Mouse (Mus musculus) lung, embryonic 14.5 days (tissue): ENCODE results near the gene Lbp. TPM values are rescaled to one million over a fixed set of nuclear protein-coding genes. Genes with fewer than 3 reads are reported as not detected.

ENCODE experiments used
- ATAC-seq: fragments of 200-750 bp; cut with Nextera tagmentation; 2 replicates; pipeline ENCODE4 v1.8.0; 2017; ENCODE audit warnings: mild to moderate bottlenecking, moderate TSS enrichment, moderate library complexity; ENCODE audit not compliant: insufficient read depth
- DNase-seq: peaks from one replicate; pipeline ENCODE4 v3.0.0-alpha.2; 2015
- H3K27ac ChIP-seq: fragments of 300-500 bp; sonication (generic); 2 replicates; pipeline ENCODE4 v1.5.1; 2014; ENCODE audit warnings: low read depth, mild to moderate bottlenecking, moderate library complexity
- H3K27me3 ChIP-seq: fragments of 300-500 bp; sonication (generic); 2 replicates; pipeline ENCODE4 v1.6.1; 2014; ENCODE audit warnings: low read length, control low read depth; ENCODE audit not compliant: insufficient read depth
- H3K36me3 ChIP-seq: fragments of 300-500 bp; sonication (generic); 2 replicates; pipeline ENCODE4 v1.6.1; 2014; ENCODE audit warnings: control low read depth; ENCODE audit not compliant: insufficient read depth
- H3K4me1 ChIP-seq: fragments of 300-500 bp; sonication (generic); 2 replicates; pipeline ENCODE4 v1.6.1; 2014; ENCODE audit warnings: antibody characterized with exemption, control low read depth; ENCODE audit not compliant: insufficient read depth
- H3K4me2 ChIP-seq: fragments of 300-500 bp; sonication (generic); 2 replicates; pipeline ENCODE4 v1.6.1; 2014; ENCODE audit warnings: mild to moderate bottlenecking
- H3K4me3 ChIP-seq: fragments of 300-500 bp; sonication (generic); 2 replicates; pipeline ENCODE4 v1.5.1; 2014; ENCODE audit warnings: low read depth, low read length
- H3K9ac ChIP-seq: fragments of 300-500 bp; sonication (generic); 2 replicates; pipeline ENCODE4 v1.6.1; 2014
- H3K9me3 ChIP-seq: fragments of 300-500 bp; sonication (generic); 2 replicates; pipeline ENCODE4 v1.6.1; 2016; ENCODE audit warnings: low read depth, low read length, control low read depth
- CTCF ChIP-seq: IDR thresholded peaks from 2 replicates; pipeline ENCODE4 v1.5.1; 2016; ENCODE audit warnings: antibody characterized with exemption, low read depth
- WGBS: fragments of 180-500 bp; shearing (Covaris S2); extraction: QIAGEN DNeasy Blood & Tissue Kit; methylation state at CpG from one replicate; pipeline ENCODE4 v1.1.7; 2014; 5-methylcytosine and 5-hydroxymethylcytosine counted together
- polyA plus RNA-seq: library from polyadenylated mRNA; unstranded; fragments of >200 nt; fragmentation: Nextera tagmentation; extraction: Ambion mirVana; gene quantifications from 2 replicates; pipeline ENCODE4 v1.2.1, GENCODE M21; 2014

Gene Lbp
- polyA plus RNA-seq, 1 experiment from 2014 or later: 9.9 TPM

DNA sequence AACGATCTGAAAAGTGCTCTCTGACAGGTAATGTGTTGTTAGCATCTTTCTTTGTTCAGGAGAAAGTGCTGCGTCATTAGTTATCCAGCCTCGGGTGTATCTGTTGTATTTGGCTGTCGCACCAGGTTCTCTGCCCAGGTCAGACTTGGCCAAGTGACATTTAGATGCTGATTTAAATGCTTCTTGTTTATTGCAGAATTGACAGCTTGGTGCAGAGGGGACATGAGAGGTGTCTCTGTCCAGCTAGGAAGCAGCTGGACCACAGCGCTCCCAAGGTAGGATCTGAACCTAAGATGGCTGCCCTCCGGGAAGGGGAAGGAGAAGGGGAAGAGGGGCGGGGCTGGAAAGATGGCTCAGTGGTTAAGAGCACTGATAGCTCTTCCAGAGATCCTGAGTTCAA lies 70.5 kb downstream of the Lbp start:
- ATAC-seq (no peak), DNase-seq (no peak)
- Histone ChIP-seq H3K27me3 (peaks cover 29% of the 10 kb centered on the region), H3K27ac (no peak overlapping the region), H3K9ac (no peak overlapping the region), H3K4me3 (no peak overlapping the region), H3K36me3 (no peaks in the 10 kb centered on the region), H3K4me1 (0 out of 2 replicates have a peak, but pooled peaks cover 10% of the 10 kb centered on the region), H3K4me2 (no peak overlapping the region), H3K9me3 (no peaks in the 10 kb centered on the region)
- WGBS: 64% methylated on average over 7 of the region's 7 CpGs
- TF ChIP-seq CTCF: no peak

DNA sequence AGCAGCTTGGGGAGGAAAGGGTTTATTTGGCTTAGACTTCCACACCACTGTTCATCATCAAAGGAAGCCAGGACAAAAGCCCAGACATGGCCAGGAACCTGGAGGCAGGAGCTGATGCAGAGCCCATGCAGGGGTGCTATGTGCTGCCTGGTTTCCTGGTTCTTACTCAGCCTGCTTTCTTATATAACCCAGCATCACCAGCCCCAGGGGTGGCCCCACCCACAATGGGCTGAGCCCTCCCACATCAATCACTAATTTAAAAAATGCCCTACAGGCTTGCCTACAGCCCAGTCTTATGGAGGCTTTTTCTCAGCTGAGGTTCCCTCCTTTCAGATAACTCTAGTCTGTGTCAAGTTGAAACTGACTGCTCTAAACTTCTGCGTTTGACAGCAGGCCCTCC lies 71.5 kb downstream of the Lbp start:
- no peak overlapping the region for H3K27ac ChIP-seq
- no peak for TF ChIP-seq CTCF
- no peak for ATAC-seq
- 89% methylated on average over 1 of the region's 1 CpGs for WGBS
- no peaks in the 10 kb centered on the region for H3K36me3 ChIP-seq
- no peak overlapping the region for H3K4me3 ChIP-seq
- H3K4me2 ChIP-seq: no peak overlapping the region
- DNase-seq: no peak
- no peak overlapping the region for H3K9ac ChIP-seq
- H3K27me3 ChIP-seq: peaks cover 29% of the 10 kb centered on the region
- H3K9me3 ChIP-seq: no peaks in the 10 kb centered on the region
- 0 out of 2 replicates have a peak, but pooled peaks cover 10% of the 10 kb centered on the region for H3K4me1 ChIP-seq

DNA sequence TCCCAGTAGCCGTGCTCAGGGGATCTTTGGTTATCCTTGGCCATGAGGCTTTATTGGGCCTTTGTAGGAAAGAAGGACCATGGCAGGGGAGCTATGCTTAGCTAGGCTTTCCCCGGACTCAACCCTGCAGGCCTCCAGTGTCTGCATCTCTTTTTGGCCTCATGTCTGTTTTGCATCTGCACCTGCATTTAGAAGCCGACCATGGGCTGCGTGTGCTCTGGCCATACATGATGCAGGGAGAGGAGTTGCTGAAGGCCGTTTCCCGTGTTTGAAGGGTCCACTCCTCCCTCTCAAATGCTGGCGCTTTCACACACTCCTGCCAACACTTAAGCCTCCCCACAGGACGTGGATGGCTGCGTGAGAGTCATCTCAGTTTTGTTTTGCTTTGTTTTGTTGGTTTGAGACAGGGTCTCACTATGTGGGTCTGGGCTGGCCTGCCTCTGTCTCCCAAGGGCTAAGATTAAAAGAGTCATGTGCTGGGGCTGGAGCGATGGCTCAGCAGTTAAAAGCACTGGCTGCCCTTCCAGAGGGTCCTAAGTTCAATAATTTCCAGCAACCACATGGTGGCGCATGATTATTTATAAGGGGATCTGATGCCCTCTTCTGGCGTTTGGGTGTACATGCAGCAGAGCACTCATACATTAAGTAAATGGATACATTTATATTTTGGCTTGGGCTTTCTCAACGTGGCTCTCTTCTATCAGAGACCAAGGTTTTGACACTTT lies 73.2 kb downstream of the Lbp start:
- WGBS: 40% methylated on average over 13 of the region's 13 CpGs
- DNase-seq (peak; percentile 96), ATAC-seq (peak; percentile 63; the same call in 1 of the 2 replicates)
- H3K9ac ChIP-seq: no peak overlapping the region
- H3K4me1 ChIP-seq: 0 out of 2 replicates have a peak, but pooled peaks cover 5% of the 10 kb centered on the region
- H3K4me3 ChIP-seq: no peak overlapping the region
- no peaks in the 10 kb centered on the region for H3K9me3 ChIP-seq
- peak; percentile 97 for TF ChIP-seq CTCF
- H3K27ac ChIP-seq: no peak overlapping the region
- no peaks in the 10 kb centered on the region for H3K36me3 ChIP-seq
- H3K4me2 ChIP-seq: no peak overlapping the region
- peaks cover 27% of the 10 kb centered on the region for H3K27me3 ChIP-seq

Other genes with a start within 250 kb of the Lbp start
- gene Tgm2, start 160.1 kb upstream of the Lbp start, polyA plus RNA-seq: 40.8 and 41.7 TPM in 2 replicates
- 6.4 and 9.1 TPM in 2 replicates for gene D630003M21Rik, start 77.3 kb upstream of the Lbp start, polyA plus RNA-seq
- gene Bpi, start 48.4 kb upstream of the Lbp start, polyA plus RNA-seq: not detected in 2 replicates
- 0.96 and 1.7 TPM in 2 replicates for gene Snhg11, start 69.1 kb downstream of the Lbp start, polyA plus RNA-seq
- gene Ralgapb, start 103.4 kb downstream of the Lbp start, polyA plus RNA-seq: 19.7 and 22.1 TPM in 2 replicates
- gene Adig, start 196.1 kb downstream of the Lbp start, polyA plus RNA-seq: 0.42 TPM in 1 of 2 replicates, not detected in the other
- not detected in 2 replicates for gene Arhgap40, start 206.3 kb downstream of the Lbp start, polyA plus RNA-seq